Mouse (Mus musculus): ENCODE data around the gene Ttll8.
A peak's percentile ranks its signal among the peaks of the same experiment; 100 is the strongest.

The Ttll8 gene

DNA sequence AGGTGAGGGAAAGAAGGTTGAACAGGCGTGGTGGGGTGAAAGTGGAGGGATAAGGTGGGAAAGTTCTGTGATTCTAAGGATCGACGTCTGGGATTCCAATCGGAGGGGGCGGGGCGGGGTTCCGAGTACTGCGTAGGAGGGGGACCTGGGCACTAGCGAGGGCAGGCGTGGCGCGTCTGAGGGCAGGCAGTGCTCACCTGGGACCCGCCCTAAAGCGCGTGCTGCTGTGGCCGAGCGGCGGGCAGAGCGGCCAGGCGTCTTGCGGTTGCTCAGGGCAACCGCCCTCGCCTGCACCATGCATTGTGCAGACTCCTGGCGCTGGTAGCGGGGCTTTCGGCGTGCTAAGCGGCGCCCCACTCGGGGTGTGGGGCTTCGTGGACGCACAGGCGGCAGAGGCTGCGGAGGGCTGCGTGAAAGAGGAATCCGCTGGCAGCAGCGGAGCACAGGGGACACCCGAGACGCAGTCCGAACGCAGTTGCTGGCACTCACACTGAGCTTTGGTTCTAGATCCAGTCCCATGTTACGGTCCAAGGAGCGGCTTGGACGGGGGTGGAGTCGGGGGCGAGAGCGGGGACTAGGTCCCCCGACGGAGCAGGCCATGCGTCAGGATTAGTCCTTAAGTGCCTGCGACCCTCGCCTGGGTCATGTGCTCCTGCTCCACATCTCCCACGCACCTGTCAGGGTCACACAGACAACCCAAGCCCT, at the start of gene Ttll8:
TSS of gene Ttll8 (minus strand) at position 51 of the 705 bp plus-strand sequence.
- peak; percentile 27 for DNase-seq

DNA sequence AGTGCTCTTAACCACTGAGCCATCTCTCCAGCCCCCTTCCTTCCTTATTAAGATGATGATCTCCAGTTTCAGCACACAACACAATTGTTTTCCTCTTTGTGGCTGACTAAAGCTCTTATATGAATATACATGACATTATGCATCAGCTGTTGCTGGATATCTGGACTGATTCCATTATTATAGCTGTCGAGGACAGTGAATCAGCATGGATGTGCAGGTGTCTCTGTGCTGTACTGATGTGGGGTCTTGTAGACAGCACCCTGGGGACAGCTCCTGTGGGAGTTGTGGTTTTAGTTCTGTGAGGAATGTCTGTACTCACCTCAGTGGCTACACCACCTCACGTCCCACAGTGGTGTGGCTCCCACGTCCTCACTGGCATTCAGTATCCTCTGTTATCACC, 47.0 kb upstream of the Ttll8 start:
- no peak for DNase-seq

DNA sequence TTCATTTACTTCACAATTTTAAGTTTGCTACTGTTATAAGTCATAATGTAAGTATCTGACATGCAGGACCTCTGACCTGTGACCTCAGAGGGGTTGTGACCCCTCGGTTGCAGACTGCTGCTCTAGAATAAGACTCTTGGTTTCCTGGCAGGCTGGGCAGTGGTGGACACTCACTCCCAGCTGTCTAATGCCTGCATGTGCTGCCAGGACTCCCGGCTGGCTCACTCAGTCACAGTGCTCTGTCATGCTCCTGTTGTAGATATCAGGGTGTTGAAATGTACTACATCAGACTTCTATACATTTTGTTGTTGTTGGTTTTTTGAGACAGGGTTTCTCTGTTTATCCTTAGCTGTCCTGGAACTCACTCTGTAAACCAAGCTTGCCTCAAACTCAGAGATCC, 46.1 kb upstream of the Ttll8 start:
- no peak for DNase-seq

DNA sequence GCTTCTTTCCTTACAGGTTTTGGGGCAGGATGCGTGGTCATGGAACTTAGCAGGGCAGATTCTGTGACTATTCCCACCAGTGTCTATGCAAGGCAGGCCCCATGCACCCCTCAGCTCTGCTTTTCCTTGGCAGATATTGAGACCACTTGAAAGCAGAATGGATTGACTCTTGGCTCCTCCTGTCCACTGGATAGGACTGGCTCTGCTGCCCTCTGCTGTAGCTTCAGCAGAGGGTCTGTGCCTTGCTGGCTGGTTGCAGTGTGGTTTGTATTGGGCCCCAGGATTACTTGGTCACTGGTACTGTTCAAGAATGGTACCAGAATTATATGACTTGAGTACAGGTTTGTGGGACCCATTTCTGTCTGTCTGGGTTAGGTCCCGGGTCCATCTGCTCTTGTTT, 44.9 kb upstream of the Ttll8 start:
- peak; percentile 6 for DNase-seq

DNA sequence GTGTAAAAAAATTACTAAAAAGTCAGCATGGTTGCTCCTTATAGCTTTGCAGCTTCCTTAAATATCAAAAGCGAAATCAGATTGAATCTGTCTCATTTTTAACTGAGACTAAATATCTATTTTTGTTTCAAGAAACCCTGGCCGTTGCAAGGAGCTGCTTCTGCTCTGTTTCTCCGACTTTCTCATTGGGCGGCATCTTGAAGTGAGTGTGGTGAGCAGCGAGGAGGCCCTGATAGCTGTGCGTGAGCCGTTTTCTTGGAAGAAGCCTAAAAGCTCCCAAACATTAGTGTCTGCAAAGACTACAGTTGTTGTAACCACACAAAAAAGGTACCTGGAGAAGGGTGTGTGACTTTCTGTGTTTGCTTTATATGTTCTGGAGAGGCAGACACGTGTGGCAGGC, 44.4 kb upstream of the Ttll8 start:
- DNase-seq = no peak

DNA sequence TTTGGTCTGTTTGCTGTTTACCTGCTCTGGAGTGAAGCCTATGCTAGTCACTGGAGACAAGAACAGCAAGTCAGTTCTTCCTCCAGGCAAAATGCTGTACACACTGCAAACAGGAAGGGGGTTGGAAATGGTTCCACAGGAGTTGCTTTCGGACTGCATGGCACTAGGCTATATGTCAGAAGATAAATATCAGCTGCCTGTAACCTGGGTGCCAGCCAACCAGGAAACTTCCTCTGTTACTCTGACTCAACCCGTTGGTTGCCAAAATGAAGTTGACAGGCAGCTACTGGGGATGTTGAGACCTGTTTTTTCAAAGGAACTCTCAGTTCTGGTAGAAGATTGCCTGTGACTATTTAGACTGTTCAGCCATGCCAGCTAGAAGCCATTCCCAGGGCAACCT, 35.0 kb upstream of the Ttll8 start:
- DNase-seq = peak; percentile 18

DNA sequence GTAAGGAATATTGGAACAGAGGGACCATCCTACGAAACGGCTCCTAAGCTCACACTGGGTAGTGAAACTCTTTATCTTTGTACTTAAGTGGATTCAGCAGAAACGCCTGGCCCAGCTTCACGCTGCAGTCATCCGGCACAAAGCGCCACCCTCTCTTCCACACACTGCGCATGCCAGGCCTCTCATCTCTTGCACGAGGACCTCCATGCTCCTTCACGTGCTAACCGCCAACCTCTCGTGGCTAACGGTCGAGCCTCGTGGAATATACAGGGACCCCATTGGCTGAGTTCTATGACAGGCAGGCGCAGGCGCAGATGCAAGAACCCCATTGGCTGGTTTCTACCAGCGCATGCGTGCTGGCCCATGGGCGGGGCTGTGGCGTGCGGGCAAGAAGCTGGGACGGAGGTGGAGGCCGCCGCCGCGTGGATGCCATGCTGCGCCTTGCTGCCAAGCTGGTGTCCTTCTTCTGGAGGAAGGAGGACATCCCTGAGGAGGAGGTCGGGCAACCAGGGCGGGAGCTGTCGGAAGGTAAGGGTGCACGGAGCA, 28.4 kb upstream of the Ttll8 start, which contains the start of gene Mov10l1:
TSS of gene Mov10l1 (plus strand) at position 376 of the 546 bp plus-strand sequence.
- no peak for DNase-seq

DNA sequence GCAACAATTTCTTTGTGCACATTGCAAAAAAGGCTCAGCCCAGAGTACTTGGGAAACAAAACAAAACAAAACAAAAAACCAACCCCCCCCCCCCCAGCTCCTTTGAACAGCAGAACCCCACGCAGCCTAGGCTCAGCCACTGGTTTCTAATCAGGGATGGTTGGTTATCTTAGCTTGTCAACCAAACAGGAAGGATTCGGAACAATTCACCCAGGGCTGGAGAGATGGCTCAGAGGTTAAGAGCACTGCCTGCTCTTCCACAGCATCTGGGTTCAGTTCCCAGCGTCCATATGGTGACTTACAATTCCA, 24.9 kb upstream of the Ttll8 start:
- DNase-seq = no peak

DNA sequence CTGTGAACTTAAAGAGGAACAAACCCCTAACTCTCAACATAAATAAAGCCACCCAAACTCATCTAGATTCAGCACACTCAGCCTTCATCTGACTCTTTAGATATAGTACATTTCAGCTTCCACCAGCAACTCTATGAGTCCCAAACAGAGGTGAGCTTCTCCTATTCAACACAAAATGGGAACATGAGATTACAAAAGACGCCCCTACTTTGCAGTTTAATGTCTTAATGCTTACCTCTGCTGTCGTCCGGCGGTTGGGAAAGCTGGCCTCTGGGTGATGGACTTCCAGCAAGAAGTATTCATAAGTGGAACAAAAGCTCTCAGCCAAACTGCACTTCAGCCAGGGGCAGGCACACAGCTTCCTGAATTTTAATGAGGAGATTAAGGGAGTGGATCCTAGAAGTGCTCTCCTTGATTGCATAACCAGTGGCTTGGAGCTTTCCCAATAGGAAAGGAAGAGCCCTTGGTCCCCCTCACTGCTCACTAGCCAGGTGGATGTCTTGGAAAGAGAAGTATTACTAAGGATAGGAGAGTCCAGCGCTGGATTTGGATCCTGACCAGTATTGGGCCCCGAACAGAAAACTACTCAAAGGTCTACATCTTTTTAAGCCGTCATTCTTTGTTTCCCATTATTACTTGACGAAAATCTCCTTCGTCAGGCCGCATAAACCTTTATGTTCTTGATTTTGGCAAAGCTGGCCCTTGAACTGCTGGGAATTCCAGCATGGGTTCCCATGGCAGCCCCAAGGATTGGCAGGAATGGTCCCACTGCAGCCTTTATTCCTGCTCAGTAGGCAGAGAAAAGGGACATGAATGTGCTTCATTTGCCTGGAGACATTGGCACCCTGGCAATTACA, 24.3 kb upstream of the Ttll8 start, which contains the start of gene Mlc1:
TSS of gene Mlc1 (minus strand) at position 727 of the 857 bp plus-strand sequence.
- DNase-seq = peak; percentile 53

DNA sequence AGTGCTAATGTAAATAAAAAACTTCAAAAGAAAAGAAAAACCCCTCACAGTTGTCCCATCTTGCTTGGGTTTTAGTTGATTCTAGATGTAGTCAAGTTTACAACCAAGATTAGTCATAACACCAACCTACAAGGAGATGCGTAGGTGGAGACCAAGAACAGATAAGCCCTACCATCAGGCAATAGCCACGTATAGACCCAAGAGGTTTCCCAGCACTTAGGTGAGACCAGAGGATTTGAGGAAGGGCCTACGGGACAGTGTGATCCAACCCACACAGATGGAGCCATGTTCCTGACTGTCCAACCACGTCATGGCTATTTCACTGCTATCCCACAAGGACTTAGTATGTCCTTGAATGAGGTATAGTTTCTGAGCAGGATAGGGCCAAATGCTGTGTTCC, 18.1 kb upstream of the Ttll8 start:
- DNase-seq = no peak

DNA sequence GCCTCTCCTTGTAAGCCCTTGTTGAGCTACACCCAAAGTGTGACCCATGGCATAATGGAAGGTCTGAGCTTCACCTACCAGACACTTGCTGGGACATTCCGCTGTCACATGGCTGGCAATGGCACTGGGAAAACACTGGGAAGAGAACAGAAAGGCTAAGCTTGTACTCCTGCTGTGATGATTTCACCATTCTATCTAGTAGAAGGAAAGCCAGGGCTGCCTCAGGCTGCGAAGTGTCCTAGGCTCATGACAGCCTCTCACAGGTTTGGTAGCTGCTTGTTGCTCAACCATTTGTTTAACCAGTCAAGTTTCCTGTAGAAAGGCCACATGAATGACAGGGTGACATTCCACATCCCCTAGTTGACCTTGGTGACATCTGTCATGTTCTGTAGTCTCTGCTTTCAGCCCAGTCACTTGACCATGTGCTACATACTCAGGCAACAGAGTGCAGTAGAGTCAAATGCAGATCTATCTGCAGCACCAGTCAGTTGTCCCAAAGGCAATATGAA, 9.9 kb upstream of the Ttll8 start:
- DNase-seq = no peak

DNA sequence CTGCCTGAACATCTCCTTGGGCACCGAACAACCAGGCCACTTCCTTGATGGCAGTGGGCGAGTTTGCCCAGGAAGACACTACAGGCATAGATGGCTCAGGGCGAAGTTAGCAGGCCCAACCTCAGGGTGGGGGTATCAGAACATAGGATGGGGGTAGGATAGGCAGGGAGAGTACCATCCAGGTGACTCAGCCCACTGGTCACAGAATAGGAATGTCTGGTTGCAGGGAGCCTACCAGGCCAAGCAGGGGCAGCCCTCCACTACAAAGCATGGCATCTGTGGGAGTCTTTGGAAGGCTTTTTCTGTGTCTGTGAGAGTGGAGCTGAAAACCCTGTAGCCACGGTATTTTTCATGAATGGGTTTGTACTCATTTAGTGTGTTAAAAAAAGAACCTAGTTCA, 3.3 kb upstream of the Ttll8 start:
- DNase-seq = no peak

DNA sequence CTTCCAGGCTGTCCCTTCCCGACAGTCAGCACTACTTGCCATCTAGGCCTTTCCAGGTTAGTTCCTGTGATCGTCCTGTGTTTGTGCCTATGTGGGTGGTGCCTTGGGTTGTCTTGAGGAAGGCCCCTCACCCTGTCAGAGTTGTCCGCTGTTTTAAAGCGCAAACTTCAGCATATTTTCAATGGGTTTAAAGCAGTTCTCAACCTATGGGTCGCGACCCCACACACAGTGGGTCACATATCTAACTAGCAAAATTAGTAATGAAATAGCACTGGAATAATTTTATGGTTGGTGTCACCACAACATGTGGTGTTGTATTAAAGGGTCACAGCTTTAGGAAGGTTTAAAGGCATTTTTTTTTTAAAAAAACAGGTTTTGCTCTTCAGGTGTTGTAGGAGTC, 1.1 kb upstream of the Ttll8 start:
- no peak for DNase-seq

DNA sequence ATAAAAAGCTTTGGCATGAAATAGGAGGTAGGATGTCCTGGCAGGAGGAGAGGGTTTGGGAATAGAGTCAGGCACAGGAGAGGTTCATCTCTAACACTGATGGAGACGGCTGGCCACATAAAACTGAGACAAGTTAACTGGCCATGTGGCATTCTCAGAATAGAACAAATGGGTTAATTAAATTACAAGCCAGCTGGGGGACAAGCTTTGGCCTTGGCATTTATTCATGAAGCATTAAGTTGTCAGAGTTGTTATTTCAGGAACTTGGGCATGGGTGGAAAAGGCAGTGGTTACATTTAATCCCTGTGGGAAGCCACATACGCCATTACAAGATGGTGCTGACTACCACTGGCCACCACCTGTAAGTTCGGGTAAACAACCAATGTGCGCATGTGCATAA, 3.0 kb downstream of the Ttll8 start:
- DNase-seq = no peak

DNA sequence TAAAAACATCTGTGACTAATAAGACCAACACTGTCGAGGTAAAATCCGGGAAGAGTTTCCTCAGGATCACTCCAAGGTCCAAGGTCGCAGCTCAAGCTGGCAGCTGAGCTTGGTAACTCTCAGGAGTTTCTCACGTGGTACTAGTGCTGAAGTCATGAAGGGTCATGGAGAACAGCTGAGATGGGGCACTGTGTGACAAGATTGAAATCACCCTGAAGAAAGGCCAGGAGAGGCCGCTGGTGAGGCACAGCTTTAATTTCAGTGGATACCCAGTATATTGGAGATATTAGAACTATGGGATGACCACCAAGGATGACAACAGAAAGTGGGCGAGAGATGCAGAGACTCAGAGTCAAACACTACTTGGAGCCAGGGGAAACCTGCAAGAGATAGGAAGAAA, 7.4 kb downstream of the Ttll8 start:
- DNase-seq = no peak

DNA sequence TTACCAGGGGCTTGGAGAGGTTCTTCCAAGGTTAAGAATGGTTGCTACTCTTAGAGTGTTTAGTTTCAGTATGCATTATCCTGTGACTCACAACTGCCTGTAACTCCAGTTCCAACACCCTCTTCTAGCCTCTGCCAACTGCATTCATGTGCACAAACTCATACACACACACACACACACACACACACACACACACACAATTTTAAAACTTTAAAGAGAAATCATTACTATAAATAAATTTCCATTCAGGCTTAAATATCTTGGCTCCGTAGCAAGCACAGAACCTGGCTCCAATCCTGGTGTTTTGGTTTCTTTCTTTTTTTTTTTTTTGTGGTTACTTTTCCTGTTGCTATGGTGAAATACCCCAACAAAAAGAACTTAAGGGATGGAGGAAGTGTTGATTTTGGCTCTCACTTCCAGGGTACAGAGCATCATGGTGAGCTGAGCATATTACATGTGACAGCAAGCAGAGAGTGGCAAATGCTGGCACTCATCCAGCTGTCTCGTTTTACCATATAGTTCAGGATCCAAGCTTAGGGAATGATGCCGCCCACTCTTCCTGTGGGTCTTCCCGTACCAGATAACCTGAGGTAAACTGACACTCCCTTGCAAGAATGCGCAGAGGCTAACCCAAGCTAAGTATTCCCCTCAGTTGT, 10.2 kb downstream of the Ttll8 start:
- DNase-seq = peak; percentile 15

DNA sequence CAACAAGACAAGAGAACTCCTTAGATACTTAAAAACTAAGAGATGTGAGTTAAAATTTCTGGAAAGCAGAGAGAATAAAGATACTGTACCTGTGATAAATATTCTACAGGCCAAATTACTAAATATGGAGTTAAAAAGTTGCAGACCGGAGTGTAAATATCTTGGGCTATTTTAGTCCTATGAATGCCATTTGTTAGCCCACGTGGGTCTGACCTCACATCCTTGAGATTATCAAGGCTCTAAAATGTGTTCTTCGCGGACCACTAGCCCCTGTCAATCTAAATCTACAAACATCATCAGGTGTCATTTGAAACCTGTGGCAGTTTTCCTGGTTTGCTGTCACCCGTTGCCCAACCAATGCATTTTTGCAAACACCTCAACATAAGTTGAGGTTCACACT, 11.4 kb downstream of the Ttll8 start:
- DNase-seq = no peak

DNA sequence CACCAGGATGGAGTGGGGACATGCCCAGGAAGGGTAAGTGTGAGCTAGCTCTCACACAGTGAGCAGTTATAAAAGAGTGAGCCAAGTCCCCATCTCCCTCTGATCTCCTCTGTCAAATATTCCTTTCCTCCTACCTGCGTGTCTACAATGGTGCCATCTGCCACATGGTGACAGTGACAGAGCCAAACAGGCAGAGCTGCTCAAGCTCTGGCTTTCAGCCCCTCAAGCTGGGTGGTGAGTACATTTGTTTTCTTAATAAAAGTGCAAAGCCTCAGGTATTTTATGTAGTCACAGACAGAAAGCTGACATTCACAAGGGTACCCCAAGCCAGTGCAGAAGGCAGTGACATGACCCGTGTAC, 16.9 kb downstream of the Ttll8 start:
- DNase-seq = no peak

DNA sequence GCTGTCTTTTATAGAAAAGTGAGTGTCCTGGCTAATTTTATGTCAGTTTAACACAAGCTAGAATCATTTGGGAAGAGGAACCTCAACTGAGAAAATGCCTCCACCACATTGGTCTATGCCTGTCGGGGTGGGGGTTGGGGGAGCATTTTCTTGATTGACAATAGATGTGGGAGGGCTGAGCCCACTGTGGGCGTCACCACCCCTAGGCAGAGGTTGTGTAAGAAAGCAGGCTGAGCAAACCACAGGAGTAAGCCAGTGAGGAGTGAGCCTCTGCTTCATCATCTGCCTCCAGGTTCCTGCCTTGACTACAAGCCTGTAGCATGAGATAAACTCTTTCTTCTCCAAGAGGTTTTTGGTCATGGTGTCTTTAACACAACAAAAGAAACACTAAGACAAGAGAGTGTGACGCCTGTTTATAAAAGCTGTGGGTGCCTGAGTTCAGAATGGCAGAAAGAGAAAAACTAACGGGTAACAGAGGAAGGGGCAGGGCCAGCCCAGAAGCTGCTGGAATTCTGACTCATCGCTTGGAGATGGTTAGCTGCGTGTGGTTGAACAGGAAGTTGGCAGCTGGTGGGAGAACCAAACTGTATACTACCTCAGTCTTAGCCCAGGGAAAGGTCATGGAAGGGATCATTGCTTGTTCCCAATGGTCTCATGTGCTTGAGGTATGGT, 17.5 kb downstream of the Ttll8 start:
- DNase-seq = no peak

DNA sequence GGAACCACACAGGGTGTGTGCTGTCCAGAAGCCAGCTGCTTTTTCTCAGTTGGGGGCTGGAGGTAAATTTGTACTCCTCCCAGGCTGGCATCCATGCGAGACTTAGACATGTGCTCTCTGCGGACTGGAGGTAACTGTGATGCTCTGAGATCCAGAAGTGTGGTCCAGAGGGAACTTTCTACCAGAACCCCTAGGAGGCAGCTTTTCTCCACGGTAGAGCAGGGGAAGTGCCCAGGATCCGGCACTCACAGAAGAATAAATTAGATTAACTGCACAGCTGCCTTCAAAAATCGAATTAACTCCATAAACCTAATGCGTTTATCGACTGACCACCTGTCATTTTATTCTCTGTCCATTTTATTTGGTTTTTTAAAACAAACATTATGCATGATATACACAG, 20.1 kb downstream of the Ttll8 start:
- no peak for DNase-seq

DNA sequence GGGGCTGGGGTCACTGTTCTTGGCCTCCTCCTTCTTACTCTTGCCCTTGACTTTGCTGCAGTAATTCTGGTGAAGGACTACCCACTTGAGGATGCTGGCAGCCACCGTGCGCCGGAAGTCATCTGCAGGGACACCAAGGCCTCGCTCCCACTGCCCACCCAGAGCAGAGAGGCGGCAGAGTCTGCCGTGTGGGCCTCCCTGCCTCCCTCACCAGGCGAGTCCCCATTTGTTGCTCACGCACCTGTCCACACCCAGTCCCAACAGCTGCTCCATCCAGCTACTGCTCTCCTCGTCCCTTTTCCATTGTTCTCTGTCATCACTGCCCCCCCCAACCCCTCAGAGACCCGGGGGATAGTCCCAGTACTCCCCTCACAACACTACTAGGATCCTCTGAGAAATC, 21.6 kb downstream of the Ttll8 start:
- DNase-seq = no peak

DNA sequence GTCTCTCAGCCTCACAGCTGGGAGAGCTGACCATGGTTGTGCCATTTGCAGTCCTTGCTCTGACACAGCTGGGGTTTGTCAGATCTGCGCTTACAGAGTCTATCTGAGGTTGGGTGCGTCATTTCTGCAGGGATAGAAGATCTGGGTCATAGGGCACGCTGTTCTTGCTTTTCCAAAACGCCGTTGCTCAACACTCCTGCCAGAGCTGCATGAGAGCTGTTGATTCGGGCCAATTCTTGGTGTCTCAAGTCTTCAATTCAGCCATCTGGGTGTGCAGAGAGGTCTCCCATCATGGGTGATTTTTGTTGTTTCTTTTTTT, 32.3 kb downstream of the Ttll8 start:
- peak; percentile 55 for DNase-seq

Measured in lung, postnatal 14 days (tissue).